Mouse (Mus musculus) 3134 (cell line): ENCODE results near the gene Med6.

Experiments used
- DNase-seq: peaks from one replicate; pipeline ENCODE4 v3.0.0-alpha.2; 2011; ENCODE audit warnings: low spot score; ENCODE audit not compliant: insufficient read length; ENCODE audit errors: extremely low read depth

The Med6 gene

DNA sequence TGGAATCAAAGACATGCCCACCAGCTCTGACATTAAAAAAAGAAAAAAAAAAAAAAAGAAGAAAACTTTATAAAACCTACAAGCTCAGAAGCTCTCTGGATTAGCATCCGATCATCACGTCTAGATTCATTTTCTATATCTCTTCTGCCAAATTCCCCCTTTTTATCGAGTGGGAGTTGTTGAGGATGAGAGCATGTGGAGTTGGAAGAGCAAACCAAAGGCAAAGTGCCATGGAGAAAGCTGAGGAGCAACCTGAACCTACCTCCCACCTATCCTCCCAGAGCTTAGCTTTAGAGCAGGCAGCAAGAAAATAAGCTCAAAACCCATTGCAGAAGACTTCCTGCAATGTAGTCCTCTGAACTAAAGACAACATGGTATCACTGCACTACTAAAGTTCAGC is 30.6 kb downstream of the Med6 start:
- no peak for DNase-seq

DNA sequence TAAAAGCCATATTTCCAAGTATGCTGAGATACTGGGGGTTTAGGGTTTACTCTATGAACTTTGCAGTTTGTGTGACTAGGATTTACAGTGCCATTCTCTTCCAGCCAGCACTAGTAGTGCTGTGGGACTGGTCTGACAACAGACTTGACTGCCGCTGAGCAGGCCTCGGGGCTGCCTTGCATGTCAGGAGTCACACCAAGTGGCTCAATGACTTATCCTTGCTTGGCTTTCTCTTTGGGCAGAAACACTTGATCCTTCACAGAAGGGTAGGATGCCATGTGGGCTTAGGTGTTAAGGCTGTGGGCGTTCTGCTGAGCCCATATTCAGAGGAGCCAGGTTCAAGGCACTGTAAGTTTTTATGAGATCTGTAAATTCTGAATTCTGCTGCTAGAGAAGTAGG is 45.5 kb downstream of the Med6 start:
- DNase-seq = no peak

DNA sequence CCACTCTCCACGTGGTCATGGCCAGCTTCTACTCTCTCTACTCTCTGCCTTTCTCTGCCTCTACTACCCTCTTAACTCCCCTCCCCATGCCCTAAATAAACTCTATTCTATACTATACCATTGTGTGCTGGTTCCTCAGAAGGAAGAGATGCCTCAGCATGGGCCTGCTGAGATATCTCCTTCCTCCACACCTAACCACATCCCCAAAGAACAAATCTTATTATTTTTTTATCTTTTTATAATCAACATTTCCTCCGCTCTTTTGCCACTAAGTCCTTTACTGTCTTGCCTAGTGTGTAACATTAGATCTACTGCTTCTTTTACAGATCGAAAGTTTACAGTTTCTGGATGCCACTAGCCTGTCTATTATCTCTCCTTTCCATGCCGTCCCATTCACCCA is 47.6 kb downstream of the Med6 start:
- no peak for DNase-seq

DNA sequence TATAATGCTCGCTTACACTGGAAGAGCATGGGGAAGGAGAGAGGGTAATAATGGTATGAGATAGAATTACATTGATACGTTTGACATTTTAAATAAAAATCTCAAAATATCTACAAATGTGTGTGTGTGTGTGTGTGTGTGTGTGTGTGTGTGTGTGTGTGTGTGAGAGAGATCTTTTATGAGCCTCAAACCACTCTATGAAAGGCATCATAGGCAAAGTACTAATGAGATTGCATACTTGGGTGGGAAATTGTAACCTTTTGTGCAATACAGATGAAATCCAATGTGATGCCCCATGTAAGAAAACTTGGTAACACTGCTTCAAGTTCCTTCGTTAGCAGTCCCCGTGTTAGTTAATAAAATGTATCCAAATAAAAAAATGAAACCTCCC is 61.8 kb downstream of the Med6 start:
- DNase-seq = peak; percentile 6

DNA sequence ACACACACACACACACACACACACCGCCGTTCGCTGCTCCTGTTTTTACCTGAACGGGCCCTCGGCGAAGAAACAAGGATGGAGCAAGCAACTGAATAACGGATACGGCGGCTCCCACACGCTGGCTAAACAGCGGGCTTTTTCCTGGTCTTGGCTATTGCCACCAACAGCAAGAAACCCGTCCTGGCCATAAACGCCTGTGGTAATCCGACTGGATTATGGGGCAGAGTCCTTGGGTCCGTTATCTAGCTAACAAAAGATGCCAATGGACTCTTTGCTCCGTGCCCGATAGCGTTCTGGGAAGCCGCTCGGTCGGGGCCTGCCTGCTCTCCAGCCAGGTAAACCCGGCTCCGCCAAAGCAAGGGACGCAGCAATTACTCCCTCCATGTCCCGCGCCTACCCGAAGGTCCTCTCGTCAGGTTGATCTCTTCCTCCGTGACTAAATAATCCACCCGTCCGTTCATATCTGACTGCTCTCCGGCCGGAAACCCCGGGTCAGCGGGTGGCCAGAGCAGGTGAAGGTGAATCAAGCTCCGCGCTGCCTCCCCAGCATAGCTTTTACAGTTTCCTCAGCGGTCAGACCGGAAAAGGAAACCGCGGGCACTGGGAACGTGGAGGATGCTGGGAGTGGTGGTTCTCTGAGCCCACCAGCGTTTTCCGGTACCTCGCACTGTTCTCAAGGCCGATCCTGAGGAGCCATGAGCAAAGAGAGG is 62.3 kb downstream of the Med6 start, which contains the start of the genes Gm20498 and Synj2bp:
Gene Gm20498 (minus strand): TSS at position 590 of the 713 bp plus-strand sequence.
Gene Synj2bp (minus strand): TSS at position 596 of the 713 bp plus-strand sequence.
- peak; percentile 81 for DNase-seq

DNA sequence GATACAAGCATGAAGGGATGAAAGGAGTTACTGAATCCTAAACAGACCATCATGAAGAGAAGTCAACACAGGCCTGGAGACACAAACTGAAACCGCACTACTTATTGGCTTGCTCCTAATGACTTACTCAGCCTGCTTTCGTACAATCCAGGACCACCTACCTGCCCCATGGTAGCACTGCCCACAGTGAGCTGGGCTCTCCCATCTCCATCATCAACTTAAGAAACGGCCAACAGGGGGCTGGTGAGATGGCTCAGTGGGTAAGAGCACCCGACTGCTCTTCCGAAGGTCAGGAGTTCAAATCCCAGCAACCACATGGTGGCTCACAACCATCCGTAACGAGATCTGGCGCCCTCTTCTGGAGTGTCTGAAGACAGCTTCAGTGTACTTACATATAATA is 64.2 kb downstream of the Med6 start:
- peak; percentile 31 for DNase-seq
